Mouse (Mus musculus) G1E (cell line): ENCODE results near the gene Plxnd1.

ENCODE experiments used
- CTCF ChIP-seq: IDR thresholded peaks from 2 replicates; pipeline ENCODE4 v1.5.1; 2012; ENCODE audit warnings: low read depth, low read length, inconsistent platforms, mixed read lengths
- GATA1 ChIP-seq: IDR thresholded peaks from 2 replicates; pipeline ENCODE4 v1.6.1; 2012; ENCODE audit warnings: borderline replicate concordance, low read length, inconsistent platforms, mixed read lengths
- POLR2AphosphoS5 ChIP-seq: IDR thresholded peaks from 2 replicates; pipeline ENCODE4 v1.6.1; 2012; ENCODE audit warnings: low read depth, low read length, inconsistent platforms; ENCODE audit not compliant: insufficient replicate concordance
- TAL1 ChIP-seq: conservative IDR thresholded peaks from 2 replicates; pipeline ENCODE4 v1.6.1; 2012; ENCODE audit warnings: low read depth, low read length, inconsistent platforms, mixed read lengths

GRCm38 (mm10) chr6:115940603-115941002 lies 54.2 kb downstream of the Plxnd1 start:
- TF ChIP-seq CTCF (no peak), GATA1 (no peak), POLR2AphosphoS5 (no peak), TAL1 (no peak)
